Mouse (Mus musculus) heart, embryonic 11.5 days (tissue): ENCODE results near the gene Tstd3. TPM values are rescaled to one million over a fixed set of nuclear protein-coding genes. Genes with fewer than 3 reads are reported as not detected.

ENCODE experiments used
- ATAC-seq: fragments of 200-750 bp; cut with Nextera tagmentation; replicated peaks from 2 replicates; pipeline ENCODE4 v1.8.0; 2017; ENCODE audit warnings: moderate library complexity; ENCODE audit not compliant: insufficient number of reproducible peaks, low FRiP score, low TSS enrichment
- H3K27ac ChIP-seq: fragments of 300-500 bp; sonication (generic); 2 replicates; pipeline ENCODE4 v1.5.1; 2014; ENCODE audit warnings: mild to moderate bottlenecking, low read depth, low read length
- H3K27me3 ChIP-seq: fragments of 300-500 bp; sonication (generic); 2 replicates; pipeline ENCODE4 v1.6.1; 2014; ENCODE audit warnings: mild to moderate bottlenecking, low read length, mixed read lengths; ENCODE audit not compliant: control insufficient read depth, insufficient read depth
- H3K36me3 ChIP-seq: fragments of 300-500 bp; sonication (generic); 2 replicates; pipeline ENCODE4 v1.6.1; 2014; ENCODE audit warnings: mild to moderate bottlenecking, low read length, moderate library complexity, mixed read lengths; ENCODE audit not compliant: control insufficient read depth, insufficient read depth
- H3K4me1 ChIP-seq: fragments of 300-500 bp; sonication (generic); 2 replicates; pipeline ENCODE4 v1.6.1; 2014; ENCODE audit warnings: low read length; ENCODE audit not compliant: control insufficient read depth, insufficient read depth
- H3K4me2 ChIP-seq: fragments of 300-500 bp; sonication (generic); 2 replicates; pipeline ENCODE4 v1.6.1; 2014; ENCODE audit warnings: mild to moderate bottlenecking, moderate library complexity
- H3K4me3 ChIP-seq: fragments of 300-500 bp; sonication (generic); 2 replicates; pipeline ENCODE4 v1.5.1; 2014; ENCODE audit warnings: low read depth, low read length
- H3K9ac ChIP-seq: fragments of 300-500 bp; sonication (generic); 2 replicates; pipeline ENCODE4 v1.6.1; 2014; ENCODE audit warnings: mild to moderate bottlenecking, low read depth, low read length, moderate library complexity
- H3K9me3 ChIP-seq: fragments of 300-500 bp; sonication (generic); replicated peaks from 2 replicates; pipeline ENCODE4 v1.6.1; 2016; ENCODE audit warnings: low read length; ENCODE audit not compliant: control insufficient read depth
- WGBS: fragments of 180-500 bp; shearing (Covaris S2); extraction: QIAGEN DNeasy Blood & Tissue Kit; methylation state at CpG from one replicate; pipeline ENCODE4 v1.1.7; 2014; ENCODE audit not compliant: insufficient replicate concordance; 5-methylcytosine and 5-hydroxymethylcytosine counted together
- polyA plus RNA-seq: library from polyadenylated mRNA; unstranded; fragments of >200 nt; fragmentation: Nextera tagmentation; extraction: Ambion mirVana; gene quantifications from 2 replicates; pipeline ENCODE4 v1.2.1, GENCODE M21; 2014

The Tstd3 gene
- polyA plus RNA-seq, 1 experiment from 2014 or later = 24.4 TPM

- 1% methylated on average over 22 of the region's 22 CpGs for WGBS
- peak overlapping the region; percentile 77 for H3K4me2 ChIP-seq
- no peaks in the 10 kb centered on the region for H3K36me3 ChIP-seq
- H3K27ac ChIP-seq = peak overlapping the region; percentile 61; the same call in 1 of the 2 replicates
- H3K27me3 ChIP-seq = no peaks in the 10 kb centered on the region
- peaks cover 2% of the 10 kb centered on the region; the same call in 1 of the 2 replicates for H3K4me1 ChIP-seq
- H3K4me3 ChIP-seq = peak overlapping the region; percentile 89
- ATAC-seq = 0 out of 2 replicates have a peak, but pooled peaks have one; percentile 40
- H3K9ac ChIP-seq = peak overlapping the region; percentile 29
- H3K9me3 ChIP-seq = no peaks in the 10 kb centered on the region
Observed at GRCm38 (mm10) chr4:21726912-21727614, 39.9 kb downstream of the Tstd3 start.

- Histone ChIP-seq H3K9me3 (no peaks in the 10 kb centered on the region), H3K36me3 (no peaks in the 10 kb centered on the region), H3K4me2 (no peak overlapping the region), H3K27ac (no peak overlapping the region), H3K4me1 (no peaks in the 10 kb centered on the region), H3K4me3 (no peak overlapping the region), H3K27me3 (no peaks in the 10 kb centered on the region), H3K9ac (no peak overlapping the region)
- 56% methylated on average over 7 of the region's 7 CpGs for WGBS
- ATAC-seq = no peak
Observed at GRCm38 (mm10) chr4:21722752-21723334, 44.2 kb downstream of the Tstd3 start.

GRCm38 (mm10) chr4:21712147-21712546, 54.9 kb downstream of the Tstd3 start:
- Histone ChIP-seq H3K4me2 (peak overlapping the region; percentile 32), H3K36me3 (no peaks in the 10 kb centered on the region), H3K27me3 (0 out of 2 replicates have a peak, but pooled peaks cover 2% of the 10 kb centered on the region), H3K4me3 (no peak overlapping the region), H3K4me1 (no peaks in the 10 kb centered on the region), H3K9me3 (no peaks in the 10 kb centered on the region), H3K9ac (no peak overlapping the region), H3K27ac (no peak overlapping the region)
- WGBS = 3% methylated on average over 13 of the region's 13 CpGs
- peak; percentile 80 for ATAC-seq

Other genes with a start within 250 kb of the Tstd3 start
- gene Prdm13, start 81.2 kb downstream of the Tstd3 start, polyA plus RNA-seq = not detected in 2 replicates
- 29.5 and 31.0 TPM in 2 replicates for gene Ccnc, start 39.5 kb downstream of the Tstd3 start, polyA plus RNA-seq
- gene Usp45, start 56 bp downstream of the Tstd3 start, polyA plus RNA-seq = 9.8 and 11.9 TPM in 2 replicates
- 90.5 and 106 TPM in 2 replicates for gene Pnisr, start 80.4 kb upstream of the Tstd3 start, polyA plus RNA-seq
- gene Coq3, start 112.5 kb upstream of the Tstd3 start, polyA plus RNA-seq = 14.8 and 16.9 TPM in 2 replicates
- gene Faxc, start 164.1 kb upstream of the Tstd3 start, polyA plus RNA-seq = 3.6 and 3.8 TPM in 2 replicates